Mouse (Mus musculus) testis, adult 2 months (tissue): ENCODE data around the gene Lrrtm4.

Experiments
- CTCF ChIP-seq: fragments of 200-500 bp; IDR thresholded peaks from 2 replicates; pipeline ENCODE4 v1.5.1; 2012; ENCODE audit warnings: low read depth, mild to moderate bottlenecking, inconsistent platforms, low read length, moderate library complexity; ENCODE audit not compliant: control insufficient read depth, insufficient read depth, insufficient replicate concordance
- POLR2A ChIP-seq: fragments of 200-500 bp; IDR thresholded peaks from 2 replicates; pipeline ENCODE4 v1.6.1; 2012; ENCODE audit warnings: low read depth, mild to moderate bottlenecking, inconsistent platforms, low read length, moderate library complexity; ENCODE audit not compliant: control insufficient read depth

- TF ChIP-seq CTCF = no peak
- no peak for TF ChIP-seq POLR2A
Observed at GRCm38 (mm10) chr6:80553398-80553797, 534.7 kb downstream of the Lrrtm4 start.
